Mouse (Mus musculus): ENCODE data around the gene Mmp9.

GRCm38 (mm10) chr2:164942692-164943290 lies 2.2 kb downstream of the Mmp9 start:
- TF ChIP-seq CTCF (IDR thresholded peaks at IDR 0.05; ENCODE audit: low read depth, low read length) (no peak), POLR2A (IDR thresholded peaks at IDR 0.05; ENCODE audit: insufficient read depth, low read length) (no peak)

All from ES-Bruce4 (cell line).